Mouse (Mus musculus): Measurements from ENCODE around the gene C2cd5.

DNA sequence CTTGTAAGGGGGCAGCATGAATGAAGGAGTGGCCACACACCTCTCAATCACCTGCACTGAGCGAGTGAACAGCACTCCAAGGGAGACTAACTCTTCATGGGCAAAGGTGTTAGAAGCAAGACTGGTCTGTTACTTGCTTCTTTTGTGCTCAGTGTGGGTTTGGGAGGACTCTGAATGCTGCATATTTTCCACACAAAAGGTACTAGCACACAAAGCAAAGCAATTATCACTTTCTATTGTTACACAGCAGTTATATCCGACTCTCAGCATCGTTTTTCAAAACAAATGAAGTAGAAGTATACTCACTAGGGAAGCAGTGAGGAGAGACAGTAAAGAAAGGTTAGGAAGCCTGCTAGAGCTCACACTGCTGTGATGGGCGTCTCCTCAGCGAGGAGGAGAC, 48.4 kb downstream of the C2cd5 start:
- TF ChIP-seq USF1 (IDR thresholded peaks at IDR 0.05; ENCODE audit: low read depth) (no peak), POLR2A (IDR thresholded peaks at IDR 0.05; ENCODE audit: insufficient read length, low read depth) (no peak), SRF (IDR thresholded peaks at IDR 0.05; ENCODE audit: control insufficient read depth, insufficient read length, low read depth) (no peak)
